Mouse (Mus musculus) hindbrain, embryonic 16.5 days (tissue): Measurements from ENCODE around the gene Klrb1. TPM values are rescaled to one million over a fixed set of nuclear protein-coding genes. Genes with fewer than 3 reads are reported as not detected.
"Not testable (repeated sequence)": the region's sequence is repeated elsewhere in the genome, so short reads cannot be mapped to it uniquely, and the experiment has no call there.

Experiments used
- ATAC-seq: fragments of 200-750 bp; cut with Nextera tagmentation; 2 replicates; pipeline ENCODE4 v1.8.0; 2017; ENCODE audit warnings: moderate TSS enrichment, moderate library complexity
- H3K27ac ChIP-seq: fragments of 300-500 bp; sonication (generic); 2 replicates; pipeline ENCODE4 v1.5.1; 2014; ENCODE audit warnings: low read depth, mild to moderate bottlenecking, control low read depth, low read length, moderate library complexity
- H3K27me3 ChIP-seq: fragments of 300-500 bp; sonication (generic); replicated peaks from 2 replicates; pipeline ENCODE4 v1.6.1; 2014; ENCODE audit warnings: low read length; ENCODE audit not compliant: control insufficient read depth, insufficient read depth
- H3K36me3 ChIP-seq: fragments of 300-500 bp; sonication (generic); 2 replicates; pipeline ENCODE4 v1.6.1; 2014; ENCODE audit warnings: mild to moderate bottlenecking, low read length, moderate library complexity, mixed read lengths; ENCODE audit not compliant: control insufficient read depth, insufficient read depth
- H3K4me1 ChIP-seq: fragments of 300-500 bp; sonication (generic); 2 replicates; pipeline ENCODE4 v1.6.1; 2014; ENCODE audit warnings: low read depth, low read length; ENCODE audit not compliant: control insufficient read depth, insufficient read depth
- H3K4me2 ChIP-seq: fragments of 300-500 bp; sonication (generic); 2 replicates; pipeline ENCODE4 v1.6.1; 2014; ENCODE audit warnings: mild to moderate bottlenecking, low read length, control low read depth, moderate library complexity
- H3K4me3 ChIP-seq: fragments of 300-500 bp; sonication (generic); 2 replicates; pipeline ENCODE4 v1.5.1; 2014; ENCODE audit warnings: mild to moderate bottlenecking, low read length, control low read depth, moderate library complexity
- H3K9ac ChIP-seq: fragments of 300-500 bp; sonication (generic); 2 replicates; pipeline ENCODE4 v1.6.1; 2014; ENCODE audit warnings: low read depth, mild to moderate bottlenecking, control low read depth, low read length, moderate library complexity
- H3K9me3 ChIP-seq: fragments of 300-500 bp; sonication (generic); 2 replicates; pipeline ENCODE4 v1.6.1; 2014; ENCODE audit warnings: mild to moderate bottlenecking, low read length, moderate library complexity; ENCODE audit not compliant: control insufficient read depth
- WGBS: fragments of 180-500 bp; shearing (Covaris S2); extraction: QIAGEN DNeasy Blood & Tissue Kit; methylation state at CpG from one replicate; pipeline ENCODE4 v1.1.7; 2014; 5-methylcytosine and 5-hydroxymethylcytosine counted together
- polyA plus RNA-seq: library from polyadenylated mRNA; unstranded; fragments of >200 nt; fragmentation: Nextera tagmentation; extraction: Ambion mirVana; gene quantifications from 2 replicates; pipeline ENCODE4 v1.2.1, GENCODE M21; 2015

Gene Klrb1
- polyA plus RNA-seq, result 1.3 and 1.5 TPM in 2 replicates

DNA sequence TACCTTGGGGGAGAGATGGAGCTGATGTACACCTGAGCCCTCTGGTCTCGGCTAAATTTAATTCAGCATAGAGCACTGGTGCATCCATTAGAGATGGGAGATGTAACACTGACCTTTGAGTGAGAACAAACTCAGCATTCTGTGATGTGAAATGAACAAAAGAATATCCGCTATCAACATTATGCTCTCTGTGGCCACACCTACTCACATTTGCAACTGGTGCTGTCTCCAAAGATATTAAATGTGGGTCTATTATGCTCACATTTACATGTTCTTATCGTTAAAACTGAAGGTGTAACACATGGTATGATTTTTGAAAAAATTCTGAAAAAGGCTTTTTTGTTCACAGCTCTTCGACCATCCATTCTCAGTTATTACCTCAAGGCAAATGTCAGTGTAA is at the start of gene Klrb1:
Klrb1 (minus strand) TSS at position 101 of the 400 bp plus-strand sequence.
- no peak within 1 kb of the TSS for H3K4me2 ChIP-seq

DNA sequence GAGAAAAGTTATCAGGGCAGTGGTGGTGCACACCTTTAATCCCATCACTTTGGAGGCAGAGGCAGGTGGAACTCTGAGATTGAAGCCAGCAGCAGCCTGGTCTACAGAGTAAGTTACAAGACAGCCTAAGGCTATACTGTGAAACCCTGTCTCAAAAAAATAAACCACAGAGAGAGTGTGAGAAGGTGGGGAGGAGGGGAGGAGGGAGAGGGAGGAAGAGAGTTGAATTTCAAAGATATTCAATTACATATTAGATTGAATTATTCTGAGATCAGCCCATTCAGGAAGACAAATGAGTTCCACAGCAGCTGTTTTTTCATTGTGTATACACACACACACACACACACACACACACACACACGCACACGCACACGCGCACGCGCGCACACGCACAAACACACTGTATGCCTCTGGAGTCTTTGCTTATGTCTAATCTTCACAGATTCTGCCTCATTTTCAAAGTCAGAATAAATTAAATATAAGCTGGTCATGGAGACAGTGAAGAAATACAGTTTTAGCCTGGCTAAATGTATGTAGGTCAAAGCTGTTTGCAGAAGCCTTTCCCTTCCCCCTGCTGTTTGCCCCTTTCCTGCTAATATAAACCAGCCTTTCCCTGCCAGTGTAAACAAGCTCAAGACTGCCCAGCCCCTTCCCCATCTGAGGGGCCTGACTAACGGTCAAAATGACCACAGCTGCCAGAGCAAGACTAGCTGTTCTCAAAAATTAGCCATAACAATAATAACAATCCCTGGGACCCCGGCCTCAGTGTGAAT is 46.8 kb upstream of the Klrb1 start:
- no peak overlapping the region for H3K27ac ChIP-seq

More for the DNA sequence above, at the start of gene Klrb1:
- WGBS, result 87% methylated on average over 4 of the region's 4 CpGs
- Histone ChIP-seq H3K9me3 (no peaks in the 10 kb centered on the region), H3K27me3 (no peaks in the 10 kb centered on the region), H3K4me1 (no peaks in the 10 kb centered on the region), H3K9ac (no peak within 1 kb of the TSS), H3K27ac (no peak within 1 kb of the TSS), H3K4me3 (no peak within 1 kb of the TSS), H3K36me3 (no peaks in the 10 kb centered on the region)
- no peak for ATAC-seq

DNA sequence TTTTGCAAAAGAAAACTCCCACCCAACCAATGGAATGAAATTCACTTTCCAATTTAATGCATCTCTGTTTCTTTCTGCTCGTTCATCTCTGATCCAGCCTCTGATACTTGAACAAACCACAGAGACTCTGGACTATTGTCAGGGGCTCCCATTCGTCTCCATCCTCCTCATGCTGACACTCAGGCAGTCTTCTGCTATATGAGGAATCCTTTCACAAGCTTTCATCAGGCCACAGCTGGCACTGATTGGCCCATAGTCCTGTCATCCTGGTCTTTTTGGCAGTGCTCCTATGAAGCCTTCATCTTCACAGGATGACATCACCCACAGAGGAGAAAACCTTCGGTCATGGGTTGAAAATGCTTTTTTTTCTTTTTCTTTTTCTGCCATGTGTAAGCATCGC is 45.2 kb upstream of the Klrb1 start:
- Histone ChIP-seq H3K36me3 (no peaks in the 10 kb centered on the region), H3K9me3 (no peaks in the 10 kb centered on the region), H3K4me2 (no peak overlapping the region), H3K27ac (no peak overlapping the region), H3K9ac (no peak overlapping the region), H3K4me3 (no peak overlapping the region), H3K4me1 (peaks cover 2% of the 10 kb centered on the region; the same call in 1 of the 2 replicates), H3K27me3 (no peaks in the 10 kb centered on the region)
- WGBS, result 74% methylated on average over 4 of the region's 4 CpGs
- ATAC-seq, result no peak

More for the DNA sequence above, 46.8 kb upstream of the Klrb1 start:
- no peak for ATAC-seq
- Histone ChIP-seq H3K9me3 (no peaks in the 10 kb centered on the region), H3K4me1 (no peaks in the 10 kb centered on the region; the same call in 1 of the 2 replicates), H3K27me3 (no peaks in the 10 kb centered on the region), H3K36me3 (no peaks in the 10 kb centered on the region), H3K9ac (no peak overlapping the region; the same call in 1 of the 2 replicates), H3K4me3 (no peak overlapping the region), H3K4me2 (no peak overlapping the region)
- WGBS, result 72% methylated on average over 10 of the region's 10 CpGs

DNA sequence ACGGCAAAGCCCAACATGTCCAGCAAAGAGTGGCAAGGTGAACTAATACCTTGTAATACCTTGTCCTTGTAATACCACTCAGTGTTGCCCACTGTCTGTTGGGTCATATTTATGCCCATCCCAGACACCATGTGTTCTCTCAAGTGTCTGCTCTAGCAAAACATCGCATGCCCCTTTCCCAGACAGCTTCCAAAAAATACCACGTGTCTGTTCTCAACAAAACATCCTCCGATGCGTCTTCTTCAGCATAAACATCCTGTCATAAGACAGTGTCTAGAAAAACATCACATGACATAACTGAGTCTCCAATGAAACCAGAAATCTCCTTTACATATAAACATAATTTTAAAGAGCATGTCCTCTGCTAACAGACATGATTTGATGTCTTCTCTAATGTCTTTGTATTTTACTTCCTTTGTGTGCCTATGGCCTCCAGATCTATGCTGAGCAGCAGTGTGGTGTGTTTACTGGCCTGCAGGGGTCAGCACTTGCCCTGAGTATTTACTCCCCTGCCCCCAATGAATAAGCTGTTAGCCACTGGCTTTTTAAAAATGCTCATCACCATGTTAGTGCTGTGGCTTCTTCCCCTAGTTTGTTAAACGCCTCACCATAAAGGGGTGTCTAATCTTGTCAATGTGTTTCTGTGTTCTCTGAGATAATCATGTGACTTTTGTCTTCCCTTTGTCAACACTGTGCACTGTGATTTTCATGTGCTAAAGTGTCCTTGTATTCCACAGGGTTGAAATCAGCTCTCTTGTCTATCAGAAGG is 43.8 kb upstream of the Klrb1 start:
- H3K4me3 ChIP-seq, H3K9me3 ChIP-seq, H3K4me1 ChIP-seq, H3K27ac ChIP-seq, H3K27me3 ChIP-seq, H3K4me2 ChIP-seq, H3K9ac ChIP-seq, ATAC-seq, H3K36me3 ChIP-seq: not testable (repeated sequence)
- 64% methylated on average over 6 of the region's 6 CpGs for WGBS

DNA sequence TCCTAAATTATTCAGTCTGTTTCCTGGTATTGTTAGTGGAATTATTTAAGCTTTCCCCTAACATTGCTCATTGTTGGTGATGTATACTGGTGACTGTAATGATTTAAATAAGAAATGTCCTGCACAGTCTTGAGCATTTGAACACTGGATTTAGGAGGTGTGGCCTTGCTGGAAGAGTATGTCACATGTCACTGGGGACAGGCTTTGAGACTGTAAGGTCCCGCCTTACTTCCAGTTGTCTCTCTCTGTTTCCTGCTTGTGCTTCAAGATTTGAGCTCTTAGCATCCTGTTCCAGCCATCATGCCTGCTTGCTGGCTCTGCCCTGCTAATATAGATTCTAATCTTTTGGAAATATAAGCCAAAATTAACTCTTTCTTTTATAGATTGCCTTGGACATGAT is 42.4 kb upstream of the Klrb1 start:
- H3K36me3 ChIP-seq, result no peaks in the 10 kb centered on the region
- H3K27ac ChIP-seq, result no peak overlapping the region
- peaks cover 7% of the 10 kb centered on the region; the same call in 1 of the 2 replicates for H3K4me1 ChIP-seq
- 71% methylated on average over 1 of the region's 1 CpGs for WGBS
- H3K27me3 ChIP-seq, result no peaks in the 10 kb centered on the region
- H3K4me3 ChIP-seq, result no peak overlapping the region
- ATAC-seq, result no peak
- H3K9me3 ChIP-seq, result no peaks in the 10 kb centered on the region
- H3K9ac ChIP-seq, result no peak overlapping the region
- no peak overlapping the region for H3K4me2 ChIP-seq

DNA sequence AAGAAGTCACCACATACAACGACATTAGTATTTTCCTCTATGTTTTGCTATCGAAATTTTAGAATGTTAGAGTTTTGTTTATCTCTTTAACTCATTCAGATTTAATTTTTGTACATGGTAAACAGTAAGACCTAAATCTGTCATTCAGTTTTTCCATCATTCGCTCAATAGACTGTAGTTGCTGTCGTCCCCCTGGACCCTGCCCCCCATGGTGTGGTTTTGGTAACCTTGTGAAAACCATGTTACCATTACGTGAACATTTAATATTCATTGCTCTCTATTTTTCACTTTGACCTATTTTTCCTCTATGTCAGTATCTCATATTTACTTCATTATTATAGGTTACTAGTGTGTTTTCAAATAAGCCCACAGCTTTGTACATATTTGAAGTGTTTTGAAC is 41.7 kb upstream of the Klrb1 start:
- H3K4me1 ChIP-seq, result peaks cover 7% of the 10 kb centered on the region; the same call in 1 of the 2 replicates
- H3K4me3 ChIP-seq, result peak overlapping the region; percentile 54
- H3K36me3 ChIP-seq, result no peaks in the 10 kb centered on the region
- peak overlapping the region; percentile 69 for H3K9ac ChIP-seq
- no peaks in the 10 kb centered on the region for H3K27me3 ChIP-seq
- peak overlapping the region; percentile 54 for H3K4me2 ChIP-seq
- peak overlapping the region; percentile 84; the same call in 1 of the 2 replicates for H3K27ac ChIP-seq
- H3K9me3 ChIP-seq, result no peaks in the 10 kb centered on the region
- no peak for ATAC-seq
- 15% methylated on average over 5 of the region's 5 CpGs for WGBS

DNA sequence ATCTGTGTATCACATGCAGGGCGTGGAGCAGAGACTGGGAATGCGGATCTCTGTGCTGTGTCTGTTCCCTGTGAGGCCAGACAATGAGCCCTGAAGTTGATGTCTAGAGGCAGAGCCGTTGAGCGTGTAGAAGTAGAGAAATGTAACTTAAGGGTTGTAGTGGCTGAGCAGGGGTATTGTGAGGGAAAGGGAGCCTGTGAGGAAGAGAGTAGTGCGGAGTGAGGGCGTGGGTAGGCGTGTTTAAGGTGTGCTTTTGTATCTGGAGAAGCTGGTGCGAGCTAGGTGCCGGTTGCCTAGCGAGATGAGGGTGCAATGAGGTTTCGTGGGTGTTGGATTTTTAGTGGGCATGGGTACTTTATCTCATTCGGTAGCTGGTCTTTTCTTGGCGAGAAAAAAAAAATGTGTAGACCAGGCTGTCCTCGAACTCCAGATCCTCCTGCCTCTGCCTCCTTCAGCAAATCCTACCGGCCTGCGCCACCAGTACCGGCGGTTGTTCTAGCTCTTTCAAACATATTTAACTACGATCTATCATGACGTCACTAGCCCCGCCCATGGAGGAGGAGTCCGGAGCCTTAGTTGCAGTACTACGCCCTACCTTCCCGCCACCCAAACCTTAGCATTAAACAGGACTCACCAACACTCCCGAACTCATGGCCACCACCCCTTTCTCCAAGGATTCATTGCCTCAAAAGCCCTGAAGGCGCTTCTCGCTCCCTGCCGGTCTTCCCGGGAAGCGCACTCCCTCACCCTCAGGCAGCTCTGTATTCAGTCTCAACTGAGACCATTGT is 41.1 kb upstream of the Klrb1 start:
- H3K9me3 ChIP-seq, result no peaks in the 10 kb centered on the region
- H3K27ac ChIP-seq, result peak overlapping the region; percentile 91
- under 1% methylated on average over 30 of the region's 30 CpGs for WGBS
- peak overlapping the region; percentile 56 for H3K4me3 ChIP-seq
- H3K27me3 ChIP-seq, result no peaks in the 10 kb centered on the region
- peak overlapping the region; percentile 69 for H3K9ac ChIP-seq
- peak; percentile 91 for ATAC-seq
- H3K4me2 ChIP-seq, result peak overlapping the region; percentile 77
- peaks cover 7% of the 10 kb centered on the region; the same call in 1 of the 2 replicates for H3K4me1 ChIP-seq
- no peaks in the 10 kb centered on the region for H3K36me3 ChIP-seq

DNA sequence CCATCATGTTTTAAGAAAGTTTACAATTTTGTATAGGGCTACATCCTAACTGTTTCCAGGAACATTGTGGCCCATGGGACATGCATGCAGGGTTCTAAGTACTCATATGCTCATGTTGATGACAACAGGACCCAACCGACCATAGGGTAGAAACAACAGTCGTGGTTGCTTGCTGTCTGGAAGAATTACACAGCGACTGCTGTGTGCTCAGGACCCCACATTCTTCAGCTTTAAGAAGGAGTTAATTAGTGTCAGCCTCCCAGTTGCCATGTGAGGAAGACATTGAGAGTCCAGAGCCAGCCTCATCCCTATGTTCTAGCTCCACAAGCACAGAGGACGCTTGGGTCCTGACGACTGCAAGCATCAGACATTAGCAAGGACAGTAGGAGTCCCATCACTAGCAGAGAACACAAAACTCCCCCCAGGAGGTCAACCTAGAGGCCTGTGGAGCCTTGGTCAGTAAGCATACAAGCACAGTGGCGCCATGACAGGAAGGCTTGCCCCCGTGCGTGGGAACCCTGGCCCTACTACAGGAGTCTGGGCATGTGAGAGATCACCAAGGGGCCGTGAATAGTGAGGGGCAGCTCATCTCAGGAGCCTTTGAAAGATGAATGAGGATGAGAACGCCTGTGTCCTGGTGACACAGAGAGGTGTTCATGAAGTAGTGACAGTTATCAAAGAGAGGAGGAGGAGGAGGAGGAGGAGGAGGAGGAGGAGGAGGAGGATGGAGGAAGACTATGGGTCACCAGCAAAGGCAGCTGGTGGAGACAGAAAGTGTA is 40.2 kb upstream of the Klrb1 start:
- ATAC-seq, H3K27me3 ChIP-seq, H3K4me1 ChIP-seq, H3K36me3 ChIP-seq, H3K9me3 ChIP-seq: not testable (repeated sequence)
- 68% methylated on average over 10 of the region's 10 CpGs for WGBS
- H3K4me2 ChIP-seq, result peak overlapping the region; percentile 77
- H3K27ac ChIP-seq, result peak overlapping the region; percentile 91
- H3K4me3 ChIP-seq, result peak overlapping the region; percentile 56
- peak overlapping the region; percentile 68 for H3K9ac ChIP-seq
